Mouse (Mus musculus) midbrain, embryonic 13.5 days (tissue): ENCODE measurements around the gene Pbsn. TPM values are rescaled to one million over a fixed set of nuclear protein-coding genes. Genes with fewer than 3 reads are reported as not detected.

Experiments used
- ATAC-seq: fragments of 200-750 bp; cut with Nextera tagmentation; 2 replicates; pipeline ENCODE4 v1.8.0; 2017; ENCODE audit warnings: mild to moderate bottlenecking, moderate TSS enrichment, moderate library complexity
- H3K27ac ChIP-seq: fragments of 300-500 bp; sonication (generic); 2 replicates; pipeline ENCODE4 v1.5.1; 2015; ENCODE audit warnings: inconsistent platforms, mild to moderate bottlenecking, moderate library complexity
- H3K27me3 ChIP-seq: fragments of 300-500 bp; sonication (generic); 2 replicates; pipeline ENCODE4 v1.6.1; 2015; ENCODE audit warnings: mild to moderate bottlenecking, inconsistent platforms
- H3K36me3 ChIP-seq: fragments of 300-500 bp; sonication (generic); 2 replicates; pipeline ENCODE4 v1.6.1; 2015; ENCODE audit warnings: mild to moderate bottlenecking, inconsistent platforms
- H3K4me1 ChIP-seq: fragments of 300-500 bp; sonication (generic); replicated peaks from 2 replicates; pipeline ENCODE4 v1.6.1; 2015; ENCODE audit warnings: inconsistent platforms
- H3K4me2 ChIP-seq: fragments of 300-500 bp; sonication (generic); replicated peaks from 2 replicates; pipeline ENCODE4 v1.6.1; 2015; ENCODE audit warnings: moderate library complexity, mild to moderate bottlenecking, inconsistent platforms
- H3K4me3 ChIP-seq: fragments of 300-500 bp; sonication (generic); replicated peaks from 2 replicates; pipeline ENCODE4 v1.5.1; 2015; ENCODE audit warnings: mild to moderate bottlenecking, inconsistent platforms
- H3K9ac ChIP-seq: fragments of 300-500 bp; sonication (generic); replicated peaks from 2 replicates; pipeline ENCODE4 v1.6.1; 2015; ENCODE audit warnings: mild to moderate bottlenecking, inconsistent platforms
- H3K9me3 ChIP-seq: fragments of 300-500 bp; sonication (generic); 2 replicates; pipeline ENCODE4 v1.6.1; 2016; ENCODE audit warnings: mild to moderate bottlenecking, inconsistent platforms
- WGBS: fragments of 180-500 bp; shearing (Covaris S2); methylation state at CpG from one replicate; pipeline ENCODE4 v1.1.7; 2015; 5-methylcytosine and 5-hydroxymethylcytosine counted together
- polyA plus RNA-seq: library from polyadenylated mRNA; unstranded; fragments of >200 nt; fragmentation: Nextera tagmentation; extraction: Ambion mirVana; gene quantifications from 2 replicates; pipeline ENCODE4 v1.2.1, GENCODE M21; 2015

The Pbsn gene
- polyA plus RNA-seq, 1 experiment from 2014 or later, result not detected

- Histone ChIP-seq H3K9me3 (no peaks in the 10 kb centered on the region), H3K36me3 (no peaks in the 10 kb centered on the region), H3K27me3 (no peaks in the 10 kb centered on the region), H3K4me2 (peak overlapping the region; percentile 65), H3K9ac (peak overlapping the region; percentile 65), H3K4me1 (peaks cover 20% of the 10 kb centered on the region), H3K27ac (peak overlapping the region; percentile 78), H3K4me3 (peak overlapping the region; percentile 60)
- peak; percentile 82 for ATAC-seq
- WGBS, result 31% methylated on average over 61 of the region's 61 CpGs
These were observed 58.2 kb downstream of the Pbsn start for GRCm38 (mm10) chrX:77794962-77795857.

DNA sequence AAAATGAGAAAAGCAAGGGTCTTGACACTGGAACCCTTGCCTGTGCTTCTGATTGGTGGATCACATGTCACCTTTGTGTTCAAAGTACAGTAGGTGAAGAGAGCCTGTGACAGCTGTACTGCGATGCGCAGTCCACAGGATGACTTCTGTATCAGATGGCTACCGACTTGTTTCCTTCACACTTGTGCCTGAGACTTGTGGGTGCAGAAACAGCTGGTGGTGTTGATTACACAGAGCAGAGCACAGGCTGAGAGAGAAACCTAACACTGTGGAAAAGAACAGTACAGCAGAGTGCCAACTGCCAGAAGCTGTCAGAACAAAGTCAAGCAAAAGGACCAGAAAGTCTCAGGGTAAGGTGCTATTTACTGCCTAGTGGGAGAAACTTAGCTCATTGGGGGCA is 64.7 kb downstream of the Pbsn start:
- Histone ChIP-seq H3K4me2 (no peak overlapping the region), H3K9ac (no peak overlapping the region), H3K36me3 (peaks cover 21% of the 10 kb centered on the region), H3K27me3 (no peaks in the 10 kb centered on the region), H3K9me3 (no peaks in the 10 kb centered on the region), H3K4me3 (no peak overlapping the region), H3K4me1 (peaks cover 11% of the 10 kb centered on the region), H3K27ac (no peak overlapping the region)
- 91% methylated on average over 3 of the region's 3 CpGs for WGBS
- ATAC-seq, result no peak

Other genes starting within 250 kb of the Pbsn start
- 27.2 and 27.9 TPM in 2 replicates for gene Prkx, start 57.3 kb downstream of the Pbsn start, polyA plus RNA-seq
- not detected in 2 replicates for gene Gm14744, start 11.1 kb upstream of the Pbsn start, polyA plus RNA-seq
- gene 5430402E10Rik, start 71.4 kb upstream of the Pbsn start, polyA plus RNA-seq, result not detected in 2 replicates
- gene Obp1a, start 237.8 kb upstream of the Pbsn start, polyA plus RNA-seq, result 0.30 TPM in 1 of 2 replicates, not detected in the other